Mouse (Mus musculus) heart, embryonic 16.5 days (tissue): ENCODE measurements around the gene Insc. TPM values are rescaled to one million over a fixed set of nuclear protein-coding genes. Genes with fewer than 3 reads are reported as not detected.

Experiments used
- ATAC-seq: fragments of 200-750 bp; cut with Nextera tagmentation; replicated peaks from 2 replicates; pipeline ENCODE4 v1.8.0; 2017; ENCODE audit warnings: moderate number of reproducible peaks; ENCODE audit not compliant: insufficient read depth, low FRiP score; ENCODE audit errors: extremely low read depth
- H3K27ac ChIP-seq: fragments of 300-500 bp; sonication (generic); 2 replicates; pipeline ENCODE4 v1.5.1; 2014; ENCODE audit warnings: mild to moderate bottlenecking, low read length, control low read depth, moderate library complexity
- H3K27me3 ChIP-seq: fragments of 300-500 bp; sonication (generic); 2 replicates; pipeline ENCODE4 v1.6.1; 2014; ENCODE audit warnings: low read length, mixed read lengths; ENCODE audit not compliant: control insufficient read depth, insufficient read depth
- H3K36me3 ChIP-seq: fragments of 300-500 bp; sonication (generic); 2 replicates; pipeline ENCODE4 v1.6.1; 2014; ENCODE audit not compliant: control insufficient read depth, insufficient read depth
- H3K4me1 ChIP-seq: fragments of 300-500 bp; sonication (generic); 2 replicates; pipeline ENCODE4 v1.6.1; 2014; ENCODE audit warnings: low read length, mixed read lengths; ENCODE audit not compliant: control insufficient read depth, insufficient read depth
- H3K4me2 ChIP-seq: fragments of 300-500 bp; sonication (generic); 2 replicates; pipeline ENCODE4 v1.6.1; 2014; ENCODE audit warnings: low read depth, mild to moderate bottlenecking, control low read depth, low read length
- H3K4me3 ChIP-seq: fragments of 300-500 bp; sonication (generic); 2 replicates; pipeline ENCODE4 v1.5.1; 2014; ENCODE audit warnings: mild to moderate bottlenecking, control low read depth, low read length
- H3K9ac ChIP-seq: fragments of 300-500 bp; sonication (generic); 2 replicates; pipeline ENCODE4 v1.6.1; 2014; ENCODE audit warnings: low read length, control low read depth
- H3K9me3 ChIP-seq: fragments of 300-500 bp; sonication (generic); replicated peaks from 2 replicates; pipeline ENCODE4 v1.6.1; 2016; ENCODE audit warnings: low read length; ENCODE audit not compliant: control insufficient read depth
- WGBS: fragments of 180-500 bp; shearing (Covaris S2); extraction: QIAGEN DNeasy Blood & Tissue Kit; methylation state at CpG from one replicate; pipeline ENCODE4 v1.1.7; 2014; 5-methylcytosine and 5-hydroxymethylcytosine counted together
- polyA plus RNA-seq: library from polyadenylated mRNA; unstranded; fragments of >200 nt; fragmentation: Nextera tagmentation; extraction: Ambion mirVana; gene quantifications from 2 replicates; pipeline ENCODE4 v1.2.1, GENCODE M21; 2015

Gene Insc
- polyA plus RNA-seq, 1 experiment from 2014 or later = 6.7 TPM

GRCm38 (mm10) chr7:114770586-114770985, 27.1 kb downstream of the Insc start:
- no peak for ATAC-seq
- no peak overlapping the region for H3K4me2 ChIP-seq
- no peak overlapping the region for H3K4me3 ChIP-seq
- peaks cover 3% of the 10 kb centered on the region; the same call in 1 of the 2 replicates for H3K4me1 ChIP-seq
- no peaks in the 10 kb centered on the region for H3K27me3 ChIP-seq
- no peaks in the 10 kb centered on the region for H3K9me3 ChIP-seq
- 83% methylated on average over 3 of the region's 3 CpGs for WGBS
- H3K27ac ChIP-seq = no peak overlapping the region
- H3K9ac ChIP-seq = no peak overlapping the region
- no peaks in the 10 kb centered on the region for H3K36me3 ChIP-seq

GRCm38 (mm10) chr7:114771801-114772200, 28.3 kb downstream of the Insc start:
- Histone ChIP-seq H3K9me3 (no peaks in the 10 kb centered on the region), H3K4me3 (no peak overlapping the region), H3K4me2 (no peak overlapping the region), H3K36me3 (no peaks in the 10 kb centered on the region), H3K9ac (no peak overlapping the region), H3K27ac (no peak overlapping the region), H3K27me3 (no peaks in the 10 kb centered on the region), H3K4me1 (peaks cover 5% of the 10 kb centered on the region; the same call in 1 of the 2 replicates)
- no peak for ATAC-seq
- 71% methylated on average over 7 of the region's 7 CpGs for WGBS

- Histone ChIP-seq H3K4me1 (peaks cover 5% of the 10 kb centered on the region; the same call in 1 of the 2 replicates), H3K9ac (no peak overlapping the region), H3K9me3 (no peaks in the 10 kb centered on the region), H3K27ac (no peak overlapping the region), H3K4me2 (no peak overlapping the region), H3K4me3 (no peak overlapping the region), H3K27me3 (no peaks in the 10 kb centered on the region), H3K36me3 (no peaks in the 10 kb centered on the region)
- ATAC-seq = no peak
- 59% methylated on average over 4 of the region's 4 CpGs for WGBS
Measured at GRCm38 (mm10) chr7:114773781-114774180, 30.3 kb downstream of the Insc start.

GRCm38 (mm10) chr7:114775856-114776255, 32.4 kb downstream of the Insc start:
- H3K36me3 ChIP-seq = no peaks in the 10 kb centered on the region
- no peak overlapping the region for H3K4me2 ChIP-seq
- no peak overlapping the region for H3K27ac ChIP-seq
- no peaks in the 10 kb centered on the region for H3K9me3 ChIP-seq
- 42% methylated on average over 2 of the region's 2 CpGs for WGBS
- H3K4me3 ChIP-seq = no peak overlapping the region
- peaks cover 5% of the 10 kb centered on the region; the same call in 1 of the 2 replicates for H3K4me1 ChIP-seq
- no peaks in the 10 kb centered on the region for H3K27me3 ChIP-seq
- H3K9ac ChIP-seq = no peak overlapping the region
- ATAC-seq = no peak

GRCm38 (mm10) chr7:114778156-114778770, 34.8 kb downstream of the Insc start:
- Histone ChIP-seq H3K9ac (no peak overlapping the region), H3K4me3 (no peak overlapping the region), H3K27me3 (no peaks in the 10 kb centered on the region), H3K27ac (no peak overlapping the region), H3K4me1 (peaks cover 5% of the 10 kb centered on the region; the same call in 1 of the 2 replicates), H3K4me2 (no peak overlapping the region), H3K36me3 (no peaks in the 10 kb centered on the region), H3K9me3 (no peaks in the 10 kb centered on the region)
- WGBS = 84% methylated on average over 7 of the region's 7 CpGs
- ATAC-seq = no peak

GRCm38 (mm10) chr7:114779056-114779660, 35.7 kb downstream of the Insc start:
- no peak overlapping the region for H3K27ac ChIP-seq
- no peak overlapping the region for H3K4me2 ChIP-seq
- H3K9ac ChIP-seq = no peak overlapping the region
- WGBS = 63% methylated on average over 8 of the region's 8 CpGs
- no peaks in the 10 kb centered on the region for H3K36me3 ChIP-seq
- H3K4me3 ChIP-seq = no peak overlapping the region
- no peaks in the 10 kb centered on the region for H3K9me3 ChIP-seq
- 0 out of 2 replicates have a peak, but pooled peaks cover 2% of the 10 kb centered on the region for H3K4me1 ChIP-seq
- no peaks in the 10 kb centered on the region for H3K27me3 ChIP-seq
- ATAC-seq = no peak

- Histone ChIP-seq H3K4me2 (no peak overlapping the region), H3K27me3 (no peaks in the 10 kb centered on the region), H3K4me3 (no peak overlapping the region), H3K27ac (no peak overlapping the region), H3K9me3 (no peaks in the 10 kb centered on the region), H3K9ac (no peak overlapping the region), H3K36me3 (no peaks in the 10 kb centered on the region), H3K4me1 (no peaks in the 10 kb centered on the region)
- no peak for ATAC-seq
- whole genome bisulfite sequencing = 83% methylated on average over 3 of the region's 3 CpGs
Measured at GRCm38 (mm10) chr7:114783291-114783690, 39.8 kb downstream of the Insc start.

GRCm38 (mm10) chr7:114791087-114791486, 47.6 kb downstream of the Insc start:
- Histone ChIP-seq H3K4me1 (no peaks in the 10 kb centered on the region), H3K36me3 (no peaks in the 10 kb centered on the region), H3K9ac (no peak overlapping the region), H3K9me3 (no peaks in the 10 kb centered on the region), H3K27ac (no peak overlapping the region), H3K4me2 (no peak overlapping the region), H3K27me3 (no peaks in the 10 kb centered on the region), H3K4me3 (no peak overlapping the region)
- ATAC-seq = no peak
- WGBS = 88% methylated on average over 10 of the region's 10 CpGs

GRCm38 (mm10) chr7:114792026-114792425, 48.5 kb downstream of the Insc start:
- Histone ChIP-seq H3K4me2 (no peak overlapping the region), H3K36me3 (no peaks in the 10 kb centered on the region), H3K4me3 (no peak overlapping the region), H3K9me3 (no peaks in the 10 kb centered on the region), H3K27ac (no peak overlapping the region), H3K4me1 (no peaks in the 10 kb centered on the region), H3K27me3 (no peaks in the 10 kb centered on the region), H3K9ac (no peak overlapping the region)
- no peak for ATAC-seq
- 76% methylated on average over 6 of the region's 6 CpGs for WGBS
